Mouse (Mus musculus) lung, postnatal 0 days (tissue): Measurements from ENCODE around the gene Atp2b1. TPM values are rescaled to one million over a fixed set of nuclear protein-coding genes. Genes with fewer than 3 reads are reported as not detected.

Source experiments
- ATAC-seq: fragments of 200-750 bp; cut with Nextera tagmentation; 2 replicates; pipeline ENCODE4 v1.8.0; 2017; ENCODE audit warnings: moderate library complexity
- DNase-seq: peaks from one replicate; pipeline ENCODE4 v3.0.0-alpha.2; 2016; ENCODE audit warnings: low spot score
- H3K27ac ChIP-seq: fragments of 300-500 bp; sonication (generic); 2 replicates; pipeline ENCODE4 v1.5.1; 2014; ENCODE audit warnings: antibody characterized with exemption, mild to moderate bottlenecking, low read length, mixed read lengths
- H3K27me3 ChIP-seq: fragments of 300-500 bp; sonication (generic); replicated peaks from 2 replicates; pipeline ENCODE4 v1.6.1; 2014; ENCODE audit warnings: low read length, mixed read lengths; ENCODE audit not compliant: insufficient read depth
- H3K36me3 ChIP-seq: fragments of 300-500 bp; sonication (generic); 2 replicates; pipeline ENCODE4 v1.6.1; 2014; ENCODE audit warnings: low read length, mixed read lengths; ENCODE audit not compliant: insufficient read depth
- H3K4me1 ChIP-seq: fragments of 300-500 bp; sonication (generic); 2 replicates; pipeline ENCODE4 v1.6.1; 2014; ENCODE audit warnings: antibody characterized with exemption, low read depth, low read length, mixed read lengths; ENCODE audit not compliant: insufficient read depth
- H3K4me2 ChIP-seq: fragments of 300-500 bp; sonication (generic); replicated peaks from 2 replicates; pipeline ENCODE4 v1.6.1; 2014; ENCODE audit warnings: low read depth, mild to moderate bottlenecking, low read length, moderate library complexity, mixed read lengths
- H3K4me3 ChIP-seq: fragments of 300-500 bp; sonication (generic); 2 replicates; pipeline ENCODE4 v1.5.1; 2014; ENCODE audit warnings: low read depth, low read length
- H3K9ac ChIP-seq: fragments of 300-500 bp; sonication (generic); replicated peaks from 2 replicates; pipeline ENCODE4 v1.6.1; 2014; ENCODE audit warnings: low read depth, mild to moderate bottlenecking
- H3K9me3 ChIP-seq: fragments of 300-500 bp; sonication (generic); 2 replicates; pipeline ENCODE4 v1.6.1; 2016; ENCODE audit warnings: low read length, mixed read lengths
- CTCF ChIP-seq: IDR thresholded peaks from 2 replicates; pipeline ENCODE4 v1.5.1; 2016; ENCODE audit warnings: antibody characterized with exemption, mild to moderate bottlenecking
- EP300 ChIP-seq: IDR thresholded peaks from 2 replicates; pipeline ENCODE4 v1.6.1; 2016; ENCODE audit warnings: antibody characterized with exemption, mild to moderate bottlenecking, control low read depth
- WGBS: fragments of 180-500 bp; shearing (Covaris S2); extraction: QIAGEN DNeasy Blood & Tissue Kit; methylation state at CpG from one replicate; pipeline ENCODE4 v1.1.7; 2014; 5-methylcytosine and 5-hydroxymethylcytosine counted together
- polyA plus RNA-seq: library from polyadenylated mRNA; unstranded; fragments of >200 nt; fragmentation: Nextera tagmentation; extraction: Ambion mirVana; gene quantifications from 2 replicates; pipeline ENCODE4 v1.2.1, GENCODE M21; 2015

Gene Atp2b1
- polyA plus RNA-seq, 1 experiment from 2014 or later = 277 TPM

DNA sequence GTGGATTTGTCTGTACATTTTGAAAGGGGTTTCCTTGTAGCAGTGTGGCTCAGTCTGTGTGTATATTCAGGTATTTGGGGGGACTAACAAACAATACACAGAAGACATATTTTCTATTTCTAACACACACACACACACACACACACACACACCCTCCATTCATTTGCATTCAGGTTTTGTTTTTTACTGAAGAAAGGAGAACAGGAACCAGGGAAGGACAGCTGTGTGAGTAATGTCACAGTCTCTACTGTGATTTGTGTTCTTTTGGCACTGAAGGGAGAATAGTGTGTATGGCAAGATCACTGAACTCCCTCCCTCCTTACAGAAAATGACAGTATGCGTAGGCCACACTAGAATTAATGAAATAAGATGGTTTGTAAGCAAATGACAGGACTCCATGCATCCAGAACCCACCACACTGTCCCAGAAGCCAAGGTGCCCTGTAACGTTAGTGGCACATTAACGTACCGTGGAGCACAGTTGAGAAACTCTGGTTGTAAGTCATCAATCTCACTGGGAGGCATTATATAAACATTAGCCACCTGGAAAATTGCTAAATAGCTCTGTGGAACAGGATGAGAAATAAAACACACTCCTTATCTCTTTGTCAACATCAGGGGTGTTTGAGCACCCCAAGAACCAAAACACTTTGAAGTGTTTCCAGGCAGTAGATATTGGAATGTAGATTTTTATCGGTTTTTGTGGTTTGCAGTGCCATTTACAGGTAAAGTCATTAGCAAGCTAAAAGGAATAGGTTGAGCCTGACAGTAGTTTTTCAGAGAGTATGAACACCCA lies 132.7 kb downstream of the Atp2b1 start:
- no peak; the same call in 1 of the 2 replicates for ATAC-seq
- WGBS = 17% methylated on average over 5 of the region's 5 CpGs
- Histone ChIP-seq H3K9me3 (no peaks in the 10 kb centered on the region), H3K4me2 (no peak overlapping the region), H3K36me3 (no peaks in the 10 kb centered on the region), H3K4me1 (peaks cover 3% of the 10 kb centered on the region; the same call in 1 of the 2 replicates), H3K9ac (no peak overlapping the region), H3K4me3 (no peak overlapping the region), H3K27ac (no peak overlapping the region), H3K27me3 (no peaks in the 10 kb centered on the region)
- no peak for DNase-seq
- TF ChIP-seq CTCF (no peak), EP300 (no peak; the same call in 1 of the 2 replicates)

DNA sequence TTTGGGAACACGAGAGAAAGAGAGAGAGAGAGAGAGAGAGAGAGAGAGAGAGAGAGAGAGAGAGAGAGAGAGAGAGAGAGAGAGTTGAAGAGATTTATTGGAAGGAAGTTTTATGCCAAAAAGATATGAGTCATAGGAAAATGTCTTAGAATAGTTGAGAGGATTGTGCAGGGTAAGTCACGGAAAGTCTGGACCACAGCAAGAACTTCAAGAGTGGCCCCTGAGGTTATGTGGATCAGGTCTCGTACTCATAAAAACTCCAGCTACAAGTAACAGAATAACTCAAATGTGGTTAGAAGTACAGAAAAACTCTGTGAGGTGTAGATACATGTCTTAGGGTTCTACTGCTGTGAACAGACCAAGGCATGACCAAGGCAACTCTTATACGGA lies 133.3 kb downstream of the Atp2b1 start:
- H3K27me3 ChIP-seq = no peaks in the 10 kb centered on the region
- 49% methylated on average over 4 of the region's 4 CpGs for WGBS

DNA sequence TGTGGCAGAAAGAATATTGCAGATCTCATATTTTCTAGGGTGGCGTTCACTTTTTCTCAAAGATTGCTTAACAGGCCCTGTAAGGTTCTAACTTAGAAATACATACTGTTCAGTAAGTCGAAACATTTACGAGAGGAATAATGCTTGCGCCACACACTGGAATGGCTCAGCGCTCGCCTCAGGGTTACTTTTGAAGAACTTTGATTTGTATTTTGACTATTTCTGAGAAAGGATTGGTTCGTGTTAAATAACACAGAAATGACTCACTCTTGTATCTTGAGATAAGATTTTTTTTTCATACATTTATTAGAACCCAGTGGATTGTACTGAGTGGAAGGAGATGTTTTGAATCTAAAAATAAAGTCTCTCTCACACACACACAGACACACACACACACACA lies 135.9 kb downstream of the Atp2b1 start:
- Histone ChIP-seq H3K9ac (no peak overlapping the region), H3K27ac (no peak overlapping the region), H3K4me2 (no peak overlapping the region), H3K27me3 (no peaks in the 10 kb centered on the region), H3K36me3 (no peaks in the 10 kb centered on the region), H3K9me3 (no peaks in the 10 kb centered on the region), H3K4me1 (peaks cover 3% of the 10 kb centered on the region; the same call in 1 of the 2 replicates), H3K4me3 (no peak overlapping the region)
- no peak for TF ChIP-seq CTCF
- TF ChIP-seq EP300 = peak; percentile 58; the same call in 1 of the 2 replicates
- 45% methylated on average over 7 of the region's 7 CpGs for WGBS
- DNase-seq = peak; percentile 70
- peak; percentile 75 for ATAC-seq

More for the DNA sequence above, 133.3 kb downstream of the Atp2b1 start:
- no peak overlapping the region for H3K9ac ChIP-seq
- no peak overlapping the region for H3K4me3 ChIP-seq
- H3K4me2 ChIP-seq = no peak overlapping the region
- no peaks in the 10 kb centered on the region for H3K36me3 ChIP-seq
- peaks cover 3% of the 10 kb centered on the region; the same call in 1 of the 2 replicates for H3K4me1 ChIP-seq
- ATAC-seq (no peak), DNase-seq (no peak)
- H3K27ac ChIP-seq = no peak overlapping the region
- H3K9me3 ChIP-seq = no peaks in the 10 kb centered on the region
- TF ChIP-seq EP300 (no peak), CTCF (no peak)

DNA sequence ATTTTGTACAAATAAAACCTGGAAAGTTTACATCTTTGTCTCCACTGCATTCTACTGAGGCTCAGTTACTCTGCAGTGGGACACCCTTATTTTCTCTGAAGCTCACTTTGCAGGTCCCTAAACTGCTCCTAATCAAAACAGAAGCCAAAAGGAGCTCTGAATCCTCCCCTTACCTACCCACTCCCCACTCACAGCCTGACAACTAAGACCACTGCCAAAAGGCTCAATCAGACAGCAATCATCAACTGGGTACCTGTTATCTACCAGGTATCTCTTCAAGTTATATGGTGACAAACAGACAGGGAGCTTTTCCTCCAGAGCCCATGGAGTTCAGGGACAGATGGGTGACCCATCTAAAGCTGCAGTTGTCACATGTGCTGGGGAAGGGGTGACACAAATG lies 138.9 kb downstream of the Atp2b1 start:
- H3K9ac ChIP-seq = no peak overlapping the region
- no peak overlapping the region for H3K27ac ChIP-seq
- H3K4me3 ChIP-seq = no peak overlapping the region
- H3K9me3 ChIP-seq = no peaks in the 10 kb centered on the region
- DNase-seq (no peak), ATAC-seq (no peak)
- no peaks in the 10 kb centered on the region for H3K27me3 ChIP-seq
- no peaks in the 10 kb centered on the region for H3K36me3 ChIP-seq
- H3K4me2 ChIP-seq = no peak overlapping the region
- no peak for TF ChIP-seq CTCF
- no peak for TF ChIP-seq EP300
- peaks cover 3% of the 10 kb centered on the region; the same call in 1 of the 2 replicates for H3K4me1 ChIP-seq

DNA sequence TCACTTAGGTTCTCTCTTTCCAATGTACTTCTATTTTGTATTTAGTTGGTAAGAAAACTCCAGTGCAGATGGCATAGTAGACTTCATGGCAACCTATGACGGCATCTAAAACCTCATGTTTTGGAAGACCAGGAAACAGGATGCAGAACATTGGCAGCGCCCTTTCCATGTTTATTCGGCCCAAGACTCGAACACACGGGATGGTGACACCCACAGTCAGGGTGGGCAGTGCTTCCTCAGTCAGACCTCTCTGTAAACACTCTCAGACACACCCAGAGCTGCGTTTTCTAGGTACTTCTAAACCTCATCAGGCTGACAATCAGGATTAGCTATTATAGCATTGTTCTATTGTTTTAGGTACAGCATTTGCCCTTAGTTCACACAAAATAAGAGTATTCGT lies 146.4 kb downstream of the Atp2b1 start:
- no peaks in the 10 kb centered on the region for H3K9me3 ChIP-seq
- 73% methylated on average over 7 of the region's 7 CpGs for WGBS
- TF ChIP-seq EP300 = no peak
- no peak for TF ChIP-seq CTCF
- H3K4me3 ChIP-seq = no peak overlapping the region
- H3K9ac ChIP-seq = no peak overlapping the region
- H3K27me3 ChIP-seq = no peaks in the 10 kb centered on the region
- no peaks in the 10 kb centered on the region for H3K4me1 ChIP-seq
- no peaks in the 10 kb centered on the region for H3K36me3 ChIP-seq
- DNase-seq = no peak
- no peak overlapping the region for H3K4me2 ChIP-seq
- peak; percentile 52; the same call in 1 of the 2 replicates for ATAC-seq
- H3K27ac ChIP-seq = no peak overlapping the region

DNA sequence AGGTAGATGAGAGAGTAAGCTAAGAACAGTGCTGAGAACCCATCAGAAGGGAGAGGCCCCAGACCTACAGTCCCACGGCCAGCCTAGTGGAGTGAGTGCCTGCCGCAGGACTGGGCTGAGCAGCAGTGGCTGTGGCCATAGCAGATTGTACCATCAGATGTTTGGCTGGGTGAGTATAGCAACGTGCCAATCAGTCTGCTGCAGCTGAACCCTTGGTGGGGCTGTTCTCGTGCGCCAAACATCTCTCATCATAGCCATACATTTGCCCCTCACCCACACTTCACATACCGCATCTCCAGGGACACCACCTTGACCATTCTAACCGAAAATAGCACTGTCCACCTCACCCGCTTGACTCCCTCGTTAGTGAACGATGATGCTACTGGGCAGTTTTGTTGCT lies 147.2 kb downstream of the Atp2b1 start:
- Histone ChIP-seq H3K4me2 (no peak overlapping the region), H3K9ac (no peak overlapping the region), H3K27ac (no peak overlapping the region), H3K9me3 (no peaks in the 10 kb centered on the region), H3K4me3 (no peak overlapping the region), H3K27me3 (no peaks in the 10 kb centered on the region), H3K36me3 (no peaks in the 10 kb centered on the region), H3K4me1 (no peaks in the 10 kb centered on the region)
- ATAC-seq (no peak), DNase-seq (no peak)
- TF ChIP-seq CTCF = no peak
- TF ChIP-seq EP300 = no peak
- WGBS = 89% methylated on average over 10 of the region's 10 CpGs
